Mouse (Mus musculus) forebrain, postnatal 0 days (tissue): Measurements from ENCODE around the gene Kctd14. TPM values are rescaled to one million over a fixed set of nuclear protein-coding genes. Genes with fewer than 3 reads are reported as not detected.

ENCODE experiments used
- ATAC-seq: fragments of 200-750 bp; cut with Nextera tagmentation; 2 replicates; pipeline ENCODE4 v1.8.0; 2017; ENCODE audit warnings: mild to moderate bottlenecking, moderate library complexity
- DNase-seq: peaks from one replicate; pipeline ENCODE4 v3.0.0-alpha.2; 2015
- H3K27ac ChIP-seq: fragments of 300-500 bp; sonication (generic); 2 replicates; pipeline ENCODE4 v1.5.1; 2014; ENCODE audit warnings: low read depth, mild to moderate bottlenecking, antibody characterized with exemption, low read length, moderate library complexity, mixed read lengths
- H3K27me3 ChIP-seq: fragments of 300-500 bp; sonication (generic); 2 replicates; pipeline ENCODE4 v1.6.1; 2014; ENCODE audit warnings: mild to moderate bottlenecking, low read length, mixed read lengths; ENCODE audit not compliant: insufficient read depth
- H3K36me3 ChIP-seq: fragments of 300-500 bp; sonication (generic); 2 replicates; pipeline ENCODE4 v1.6.1; 2014; ENCODE audit warnings: mild to moderate bottlenecking, moderate library complexity; ENCODE audit not compliant: insufficient read depth
- H3K4me1 ChIP-seq: fragments of 300-500 bp; sonication (generic); 2 replicates; pipeline ENCODE4 v1.6.1; 2014; ENCODE audit warnings: antibody characterized with exemption; ENCODE audit not compliant: insufficient read depth
- H3K4me2 ChIP-seq: fragments of 300-500 bp; sonication (generic); 2 replicates; pipeline ENCODE4 v1.6.1; 2014; ENCODE audit warnings: low read depth, mild to moderate bottlenecking, moderate library complexity
- H3K4me3 ChIP-seq: fragments of 300-500 bp; sonication (generic); 2 replicates; pipeline ENCODE4 v1.5.1; 2014; ENCODE audit warnings: low read depth, low read length, mixed read lengths
- H3K9ac ChIP-seq: fragments of 300-500 bp; sonication (generic); 2 replicates; pipeline ENCODE4 v1.6.1; 2014; ENCODE audit warnings: mild to moderate bottlenecking
- H3K9me3 ChIP-seq: fragments of 300-500 bp; sonication (generic); 2 replicates; pipeline ENCODE4 v1.6.1; 2016; ENCODE audit warnings: low read length
- CTCF ChIP-seq: sonication (generic); IDR thresholded peaks from 2 replicates; pipeline ENCODE4 v1.5.1; 2016; ENCODE audit warnings: antibody characterized with exemption, control low read depth, low read depth
- WGBS: fragments of 180-500 bp; shearing (Covaris S2); extraction: QIAGEN DNeasy Blood & Tissue Kit; methylation state at CpG from one replicate; pipeline ENCODE4 v1.1.7; 2014; 5-methylcytosine and 5-hydroxymethylcytosine counted together
- polyA plus RNA-seq: library from polyadenylated mRNA; unstranded; fragments of >200 nt; fragmentation: Nextera tagmentation; extraction: Ambion mirVana; gene quantifications from 2 replicates; pipeline ENCODE4 v1.2.1, GENCODE M21; 2015
- total RNA-seq: library from RNA; depleted of rRNA; stranded (reverse); fragments of >200 nt; gene quantifications from 2 replicates; pipeline ENCODE4 v1.2.3, GENCODE M21; 2014

The Kctd14 gene
- total and polyA plus RNA-seq, 2 experiments from 2014 or later: 0.05 to 1.8 TPM

- no peak for TF ChIP-seq CTCF
Measured at GRCm38 (mm10) chr7:97416473-97416872, 34.6 kb upstream of the Kctd14 start.

GRCm38 (mm10) chr7:97416906-97417777, 34.0 kb upstream of the Kctd14 start, which contains the start of gene Thrsp:
Thrsp (minus strand) TSS chr7:97417730.
- DNase-seq (peak; percentile 72), ATAC-seq (peak; percentile 88)
- H3K27me3 ChIP-seq: no peaks in the 10 kb centered on the region
- H3K4me3 ChIP-seq: peak within 1 kb of the TSS; percentile 7; the same call in 1 of the 2 replicates
- no peak for TF ChIP-seq CTCF
- H3K36me3 ChIP-seq: peaks cover 4% of the 10 kb centered on the region; the same call in 1 of the 2 replicates
- no peak within 1 kb of the TSS for H3K9ac ChIP-seq
- 0 out of 2 replicates have a peak, but pooled peaks cover 3% of the 10 kb centered on the region for H3K4me1 ChIP-seq
- 64% methylated on average over 25 of the region's 25 CpGs for WGBS
- peak within 1 kb of the TSS; percentile 32 for H3K4me2 ChIP-seq
- 0 out of 2 replicates have a peak within 1 kb of the TSS, but pooled peaks have one; percentile 4 for H3K27ac ChIP-seq
- H3K9me3 ChIP-seq: no peaks in the 10 kb centered on the region

More at GRCm38 (mm10) chr7:97416473-97416872, 34.6 kb upstream of the Kctd14 start:
- 0 out of 2 replicates have a peak, but pooled peaks cover 3% of the 10 kb centered on the region for H3K4me1 ChIP-seq
- no peaks in the 10 kb centered on the region for H3K9me3 ChIP-seq
- no peak overlapping the region for H3K4me3 ChIP-seq
- H3K36me3 ChIP-seq: peaks cover 4% of the 10 kb centered on the region; the same call in 1 of the 2 replicates
- 88% methylated on average over 4 of the region's 4 CpGs for WGBS
- no peak overlapping the region for H3K27ac ChIP-seq
- DNase-seq (no peak), ATAC-seq (no peak)
- no peak overlapping the region for H3K9ac ChIP-seq
- H3K27me3 ChIP-seq: no peaks in the 10 kb centered on the region
- 0 out of 2 replicates have a peak overlapping the region, but pooled peaks have one; percentile 32 for H3K4me2 ChIP-seq

- 75% methylated on average over 5 of the region's 5 CpGs for WGBS
- Histone ChIP-seq H3K4me3 (no peak overlapping the region), H3K9me3 (no peaks in the 10 kb centered on the region), H3K27me3 (no peaks in the 10 kb centered on the region), H3K27ac (no peak overlapping the region), H3K4me2 (no peak overlapping the region), H3K9ac (no peak overlapping the region), H3K4me1 (0 out of 2 replicates have a peak, but pooled peaks cover 3% of the 10 kb centered on the region), H3K36me3 (no peaks in the 10 kb centered on the region)
- no peak for TF ChIP-seq CTCF
- no peak for DNase-seq
- no peak for ATAC-seq
Measured at GRCm38 (mm10) chr7:97418717-97419116, 32.4 kb upstream of the Kctd14 start.

GRCm38 (mm10) chr7:97419163-97419562, 32.0 kb upstream of the Kctd14 start:
- DNase-seq: no peak
- H3K9ac ChIP-seq: no peak overlapping the region
- no peaks in the 10 kb centered on the region for H3K27me3 ChIP-seq
- H3K4me2 ChIP-seq: no peak overlapping the region
- 0 out of 2 replicates have a peak, but pooled peaks cover 3% of the 10 kb centered on the region for H3K4me1 ChIP-seq
- ATAC-seq: no peak
- no peak overlapping the region for H3K27ac ChIP-seq
- no peaks in the 10 kb centered on the region for H3K9me3 ChIP-seq
- TF ChIP-seq CTCF: no peak
- no peaks in the 10 kb centered on the region for H3K36me3 ChIP-seq
- WGBS: 90% methylated on average over 5 of the region's 5 CpGs
- H3K4me3 ChIP-seq: no peak overlapping the region

- Histone ChIP-seq H3K4me1 (0 out of 2 replicates have a peak, but pooled peaks cover 3% of the 10 kb centered on the region), H3K9ac (no peak overlapping the region), H3K27ac (no peak overlapping the region), H3K9me3 (no peaks in the 10 kb centered on the region), H3K36me3 (no peaks in the 10 kb centered on the region), H3K4me3 (no peak overlapping the region), H3K4me2 (no peak overlapping the region), H3K27me3 (no peaks in the 10 kb centered on the region)
- ATAC-seq (no peak), DNase-seq (no peak)
- 60% methylated on average over 1 of the region's 1 CpGs for WGBS
- no peak for TF ChIP-seq CTCF
Measured at GRCm38 (mm10) chr7:97420406-97420805, 30.7 kb upstream of the Kctd14 start.

- H3K4me2 ChIP-seq: no peak overlapping the region
- H3K27me3 ChIP-seq: no peaks in the 10 kb centered on the region
- H3K9me3 ChIP-seq: no peaks in the 10 kb centered on the region
- 0 out of 2 replicates have a peak, but pooled peaks cover 3% of the 10 kb centered on the region for H3K4me1 ChIP-seq
- no peak for TF ChIP-seq CTCF
- ATAC-seq (peak; percentile 18; the same call in 1 of the 2 replicates), DNase-seq (no peak)
- H3K4me3 ChIP-seq: no peak overlapping the region
- H3K9ac ChIP-seq: no peak overlapping the region
- no peaks in the 10 kb centered on the region for H3K36me3 ChIP-seq
- 57% methylated on average over 8 of the region's 8 CpGs for WGBS
- H3K27ac ChIP-seq: no peak overlapping the region
Measured at GRCm38 (mm10) chr7:97420958-97421651, 30.0 kb upstream of the Kctd14 start.
